Mouse (Mus musculus) heart, embryonic 13.5 days (tissue): ENCODE results near the gene Nlgn1. TPM values are rescaled to one million over a fixed set of nuclear protein-coding genes. Genes with fewer than 3 reads are reported as not detected.

Experiments
- ATAC-seq: fragments of 200-750 bp; cut with Nextera tagmentation; 2 replicates; pipeline ENCODE4 v1.8.0; 2017; ENCODE audit warnings: moderate TSS enrichment; ENCODE audit not compliant: insufficient number of reproducible peaks, low FRiP score, low TSS enrichment; ENCODE audit errors: extremely low read depth
- H3K27ac ChIP-seq: fragments of 300-500 bp; sonication (generic); replicated peaks from 2 replicates; pipeline ENCODE4 v1.5.1; 2015; ENCODE audit warnings: moderate library complexity, mild to moderate bottlenecking, inconsistent platforms
- H3K27me3 ChIP-seq: fragments of 300-500 bp; sonication (generic); replicated peaks from 2 replicates; pipeline ENCODE4 v1.6.1; 2015; ENCODE audit warnings: mild to moderate bottlenecking, inconsistent platforms
- H3K36me3 ChIP-seq: fragments of 300-500 bp; sonication (generic); 2 replicates; pipeline ENCODE4 v1.6.1; 2015; ENCODE audit warnings: mild to moderate bottlenecking, inconsistent platforms
- H3K4me1 ChIP-seq: fragments of 300-500 bp; sonication (generic); 2 replicates; pipeline ENCODE4 v1.6.1; 2015; ENCODE audit warnings: inconsistent platforms
- H3K4me2 ChIP-seq: fragments of 300-500 bp; sonication (generic); 2 replicates; pipeline ENCODE4 v1.6.1; 2015; ENCODE audit warnings: inconsistent platforms, mild to moderate bottlenecking, moderate library complexity
- H3K4me3 ChIP-seq: fragments of 300-500 bp; sonication (generic); 2 replicates; pipeline ENCODE4 v1.5.1; 2015; ENCODE audit warnings: moderate library complexity, mild to moderate bottlenecking, inconsistent platforms
- H3K9ac ChIP-seq: fragments of 300-500 bp; sonication (generic); 2 replicates; pipeline ENCODE4 v1.6.1; 2015; ENCODE audit warnings: inconsistent platforms, mild to moderate bottlenecking, moderate library complexity
- H3K9me3 ChIP-seq: fragments of 300-500 bp; sonication (generic); 2 replicates; pipeline ENCODE4 v1.6.1; 2016; ENCODE audit warnings: inconsistent platforms
- WGBS: fragments of 180-500 bp; shearing (Covaris S2); methylation state at CpG from one replicate; pipeline ENCODE4 v1.1.7; 2015; ENCODE audit warnings: mixed read lengths; 5-methylcytosine and 5-hydroxymethylcytosine counted together
- polyA plus RNA-seq: library from polyadenylated mRNA; unstranded; fragments of >200 nt; fragmentation: Nextera tagmentation; extraction: Ambion mirVana; gene quantifications from 2 replicates; pipeline ENCODE4 v1.2.1, GENCODE M21; 2015

The Nlgn1 gene
- polyA plus RNA-seq = 0.23 and 0.24 TPM in 2 replicates

- Histone ChIP-seq H3K9ac (peak within 1 kb of the TSS; percentile 68), H3K27me3 (peaks cover 65% of the 10 kb centered on the region), H3K4me1 (peaks cover 20% of the 10 kb centered on the region), H3K27ac (no peak within 1 kb of the TSS), H3K9me3 (no peaks in the 10 kb centered on the region), H3K36me3 (no peaks in the 10 kb centered on the region), H3K4me3 (peak within 1 kb of the TSS; percentile 59), H3K4me2 (peak within 1 kb of the TSS; percentile 95)
- 3% methylated on average over 14 of the region's 14 CpGs for WGBS
- ATAC-seq = no peak
Measured at GRCm38 (mm10) chr3:26332400-26333238, at the start of gene Nlgn1. Gene Nlgn1 (minus strand): TSS chr3:26332460.

DNA sequence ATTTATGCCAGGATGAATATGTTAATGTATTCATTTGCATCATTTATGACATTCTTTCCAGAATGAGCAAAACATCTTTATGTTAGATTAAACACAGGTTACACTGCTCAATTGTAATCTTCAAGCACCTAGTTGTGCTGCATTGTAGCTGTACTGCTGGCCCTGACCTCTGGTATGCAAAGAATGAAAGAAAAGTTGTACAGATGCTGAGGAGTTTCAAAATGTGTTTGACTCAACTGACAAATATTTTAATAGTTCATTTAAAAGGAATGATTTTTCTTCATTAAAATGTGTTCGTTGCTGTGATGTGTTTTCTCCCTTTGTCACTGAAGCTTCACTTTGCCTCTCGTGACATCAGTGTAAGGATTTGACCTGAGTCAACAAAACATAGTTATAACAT, 46.0 kb upstream of the Nlgn1 start:
- ATAC-seq = no peak
- WGBS = 56% methylated on average over 2 of the region's 2 CpGs
- Histone ChIP-seq H3K27me3 (no peaks in the 10 kb centered on the region), H3K9me3 (no peaks in the 10 kb centered on the region), H3K4me3 (no peak overlapping the region), H3K9ac (no peak overlapping the region), H3K36me3 (no peaks in the 10 kb centered on the region), H3K27ac (no peak overlapping the region), H3K4me1 (no peaks in the 10 kb centered on the region), H3K4me2 (no peak overlapping the region)

DNA sequence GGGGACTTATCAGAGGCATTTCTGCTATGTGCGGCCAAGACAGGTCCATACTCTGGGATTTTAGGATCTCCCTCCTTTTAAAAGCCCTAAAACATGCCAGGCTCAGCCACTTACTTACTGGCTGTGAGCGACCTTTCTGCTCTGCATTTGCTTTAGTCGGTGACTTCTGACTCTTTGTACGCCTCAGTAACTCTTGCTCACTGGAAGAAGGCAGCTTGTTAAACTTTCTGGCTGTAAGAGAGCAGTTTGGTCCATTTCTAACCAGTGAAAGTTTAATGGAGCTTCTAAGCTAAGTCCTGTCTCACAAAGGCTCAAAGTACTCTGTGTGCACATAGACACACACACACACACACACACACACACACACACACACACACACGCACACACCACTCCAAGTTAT, 22.8 kb upstream of the Nlgn1 start:
- Histone ChIP-seq H3K9ac (no peak overlapping the region), H3K27me3 (no peaks in the 10 kb centered on the region), H3K4me3 (no peak overlapping the region), H3K4me2 (no peak overlapping the region), H3K27ac (no peak overlapping the region), H3K9me3 (no peaks in the 10 kb centered on the region), H3K4me1 (no peaks in the 10 kb centered on the region), H3K36me3 (no peaks in the 10 kb centered on the region)
- ATAC-seq = no peak
- WGBS = 76% methylated on average over 5 of the region's 5 CpGs

GRCm38 (mm10) chr3:26354483-26355030, 22.3 kb upstream of the Nlgn1 start:
- 78% methylated on average over 5 of the region's 5 CpGs for WGBS
- Histone ChIP-seq H3K27me3 (no peaks in the 10 kb centered on the region), H3K36me3 (no peaks in the 10 kb centered on the region), H3K4me1 (no peaks in the 10 kb centered on the region), H3K4me2 (no peak overlapping the region), H3K9ac (no peak overlapping the region), H3K27ac (no peak overlapping the region), H3K9me3 (no peaks in the 10 kb centered on the region), H3K4me3 (no peak overlapping the region)
- no peak for ATAC-seq

GRCm38 (mm10) chr3:26337495-26337894, 5.2 kb upstream of the Nlgn1 start:
- H3K36me3 ChIP-seq = no peaks in the 10 kb centered on the region
- ATAC-seq = no peak

GRCm38 (mm10) chr3:26333239-26333811, 1.1 kb upstream of the Nlgn1 start:
- ATAC-seq = no peak
- peak overlapping the region; percentile 50 for H3K9ac ChIP-seq

More at GRCm38 (mm10) chr3:26337495-26337894, 5.2 kb upstream of the Nlgn1 start:
- Histone ChIP-seq H3K9ac (no peak overlapping the region), H3K27me3 (peaks cover 33% of the 10 kb centered on the region), H3K4me2 (no peak overlapping the region), H3K27ac (no peak overlapping the region), H3K4me1 (peaks cover 13% of the 10 kb centered on the region), H3K4me3 (no peak overlapping the region), H3K9me3 (no peaks in the 10 kb centered on the region)
- 46% methylated on average over 2 of the region's 2 CpGs for WGBS

DNA sequence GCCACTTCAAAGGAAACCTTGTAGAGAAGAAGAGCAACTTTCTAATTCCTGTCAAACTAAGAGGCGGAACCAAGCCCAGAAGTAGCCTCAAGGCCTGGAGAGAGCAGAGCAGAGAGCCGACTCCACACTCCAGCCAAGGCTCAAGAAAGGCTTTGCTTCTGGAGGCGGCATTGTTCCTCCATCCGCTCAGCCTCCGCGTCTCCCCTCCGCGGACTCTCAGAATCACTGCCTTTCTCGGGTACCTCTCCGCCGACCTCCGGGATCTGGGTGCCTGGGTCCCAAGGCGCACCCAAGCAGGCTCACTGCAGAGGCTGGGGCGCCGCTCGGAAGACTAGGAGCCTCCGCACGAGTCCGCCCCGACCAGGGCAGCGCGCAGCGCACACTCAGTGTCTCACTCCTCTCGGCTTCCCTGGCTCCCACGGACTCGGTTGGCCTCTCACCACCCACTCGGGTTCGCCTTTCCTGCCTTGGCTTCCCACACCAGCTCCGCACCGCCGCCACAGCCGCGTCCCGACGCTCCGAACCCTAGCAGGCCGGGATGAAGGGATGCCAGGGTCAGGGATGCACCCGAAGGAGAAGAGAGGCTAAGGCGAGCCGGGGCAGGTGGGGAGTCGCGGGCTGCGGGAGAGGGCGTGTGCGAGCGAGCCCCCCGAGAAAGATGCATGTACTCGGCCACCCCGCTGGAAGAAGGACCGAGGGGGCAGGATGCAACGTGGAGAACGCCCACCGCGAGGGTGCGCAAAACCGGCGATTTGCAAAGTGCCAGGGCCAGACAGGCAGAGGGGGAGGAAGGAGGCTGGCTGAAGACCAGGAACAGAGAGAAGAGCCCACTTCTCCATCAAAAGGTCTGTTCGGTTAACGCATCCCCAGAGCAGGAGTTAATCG, 841 bp downstream of the Nlgn1 start:
- H3K9ac ChIP-seq = peak overlapping the region; percentile 68
- peak overlapping the region; percentile 95 for H3K4me2 ChIP-seq
- H3K36me3 ChIP-seq = no peaks in the 10 kb centered on the region
- no peaks in the 10 kb centered on the region for H3K9me3 ChIP-seq
- no peak; the same call in none of the 2 replicates for ATAC-seq
- H3K27me3 ChIP-seq = peaks cover 65% of the 10 kb centered on the region
- peaks cover 20% of the 10 kb centered on the region for H3K4me1 ChIP-seq
- WGBS = under 1% methylated on average over 60 of the region's 60 CpGs
- no peak overlapping the region for H3K27ac ChIP-seq
- H3K4me3 ChIP-seq = peak overlapping the region; percentile 59

More at GRCm38 (mm10) chr3:26333239-26333811, 1.1 kb upstream of the Nlgn1 start:
- peak overlapping the region; percentile 56 for H3K4me3 ChIP-seq
- H3K9me3 ChIP-seq = no peaks in the 10 kb centered on the region
- H3K4me2 ChIP-seq = peak overlapping the region; percentile 95
- H3K27me3 ChIP-seq = peaks cover 61% of the 10 kb centered on the region
- H3K27ac ChIP-seq = no peak overlapping the region
- peaks cover 20% of the 10 kb centered on the region for H3K4me1 ChIP-seq
- no peaks in the 10 kb centered on the region for H3K36me3 ChIP-seq
- WGBS = under 1% methylated on average over 41 of the region's 41 CpGs

GRCm38 (mm10) chr3:26330863-26331176, 1.4 kb downstream of the Nlgn1 start:
- Histone ChIP-seq H3K9ac (peak overlapping the region; percentile 68; the same call in 1 of the 2 replicates), H3K36me3 (no peaks in the 10 kb centered on the region), H3K9me3 (no peaks in the 10 kb centered on the region), H3K4me1 (peaks cover 20% of the 10 kb centered on the region), H3K27me3 (peaks cover 65% of the 10 kb centered on the region), H3K27ac (no peak overlapping the region), H3K4me2 (peak overlapping the region; percentile 95), H3K4me3 (peak overlapping the region; percentile 59)
- WGBS = 11% methylated on average over 9 of the region's 9 CpGs
- ATAC-seq = no peak

GRCm38 (mm10) chr3:26330019-26330418, 2.2 kb downstream of the Nlgn1 start:
- Histone ChIP-seq H3K27me3 (peaks cover 58% of the 10 kb centered on the region), H3K4me3 (no peak overlapping the region)
- 69% methylated on average over 4 of the region's 4 CpGs for WGBS

DNA sequence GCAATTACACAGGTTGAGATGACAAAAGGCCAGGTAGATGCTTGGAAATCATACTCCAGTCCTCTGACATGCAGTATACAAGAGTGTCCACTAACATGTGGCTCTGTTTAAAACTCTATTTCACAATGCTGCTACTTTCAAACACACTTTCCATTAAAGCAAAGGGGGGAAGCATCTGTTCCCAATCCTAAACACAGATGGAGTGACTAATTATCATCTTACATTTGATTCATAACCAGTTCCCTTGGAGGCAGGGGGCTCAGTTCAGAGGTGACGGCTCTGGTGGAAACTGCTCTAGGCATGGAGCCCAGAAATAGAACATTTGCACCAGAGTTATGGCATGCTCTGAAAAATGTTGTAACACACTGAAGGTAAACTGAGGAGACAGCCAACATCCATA, 7.8 kb downstream of the Nlgn1 start:
- 60% methylated on average over 1 of the region's 1 CpGs for WGBS
- ATAC-seq = no peak

More at GRCm38 (mm10) chr3:26330019-26330418, 2.2 kb downstream of the Nlgn1 start:
- no peaks in the 10 kb centered on the region for H3K36me3 ChIP-seq
- ATAC-seq = no peak
- H3K4me1 ChIP-seq = peaks cover 20% of the 10 kb centered on the region
- H3K9me3 ChIP-seq = no peaks in the 10 kb centered on the region
- H3K9ac ChIP-seq = no peak overlapping the region
- H3K27ac ChIP-seq = no peak overlapping the region
- H3K4me2 ChIP-seq = no peak overlapping the region

DNA sequence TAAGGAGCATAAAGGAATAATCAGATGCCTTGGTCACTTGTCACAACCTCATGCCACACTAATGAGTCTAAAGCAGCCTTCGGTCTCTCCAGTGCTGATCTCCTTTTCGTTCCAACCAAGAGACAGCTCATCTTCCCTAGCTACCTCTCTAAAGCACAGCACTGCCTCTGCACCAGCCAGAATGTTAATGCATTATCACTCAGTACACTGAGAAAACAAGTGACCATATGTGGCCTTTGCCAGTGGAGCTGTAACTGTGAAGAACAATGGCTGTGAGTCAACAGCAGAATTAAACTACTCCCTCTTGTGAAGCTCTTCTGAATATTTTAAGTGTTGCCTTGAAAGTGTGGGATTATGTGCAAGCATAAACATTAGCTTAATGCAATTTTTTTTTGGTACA, 14.9 kb downstream of the Nlgn1 start:
- Histone ChIP-seq H3K36me3 (no peaks in the 10 kb centered on the region), H3K4me1 (no peaks in the 10 kb centered on the region), H3K9me3 (no peaks in the 10 kb centered on the region), H3K27ac (no peak overlapping the region), H3K4me2 (no peak overlapping the region), H3K9ac (no peak overlapping the region), H3K27me3 (no peaks in the 10 kb centered on the region), H3K4me3 (no peak overlapping the region)
- 75% methylated on average over 2 of the region's 2 CpGs for WGBS
- ATAC-seq = no peak

More for the DNA sequence above, 7.8 kb downstream of the Nlgn1 start:
- no peaks in the 10 kb centered on the region for H3K4me1 ChIP-seq
- H3K27me3 ChIP-seq = peaks cover 5% of the 10 kb centered on the region
- H3K9me3 ChIP-seq = no peaks in the 10 kb centered on the region
- no peak overlapping the region for H3K4me3 ChIP-seq
- no peak overlapping the region for H3K27ac ChIP-seq
- H3K9ac ChIP-seq = no peak overlapping the region
- no peaks in the 10 kb centered on the region for H3K36me3 ChIP-seq
- H3K4me2 ChIP-seq = no peak overlapping the region
